Mouse (Mus musculus): ENCODE data around the gene Vmn1r206.

The Vmn1r206 gene

GRCm38 (mm10) chr13:22624151-22624550, at the start of gene Vmn1r206:
Gene Vmn1r206, minus strand, starts transcription at chr13:22624251.

GRCm38 (mm10) chr13:22592900-22593299, 31.2 kb downstream of the Vmn1r206 start, which contains the start of gene Vmn1r205:
Gene Vmn1r205, minus strand, starts transcription at chr13:22593000.
- WGBS = 83% methylated on average over 3 of the region's 3 CpGs

- WGBS = 80% methylated on average over 14 of the region's 14 CpGs
Observed at GRCm38 (mm10) chr13:22583336-22583735, 40.7 kb downstream of the Vmn1r206 start.

- WGBS = 78% methylated on average over 3 of the region's 3 CpGs
Observed at GRCm38 (mm10) chr13:22574911-22575310, 49.1 kb downstream of the Vmn1r206 start.
